Mouse (Mus musculus) brain, embryonic 14.5 days (tissue): Measurements from ENCODE around the gene Abhd16a.

ENCODE experiments used
- CTCF ChIP-seq: fragments of 200-500 bp; IDR thresholded peaks from 2 replicates; pipeline ENCODE4 v1.5.1; 2012; ENCODE audit warnings: inconsistent platforms, mild to moderate bottlenecking, moderate library complexity, borderline replicate concordance; ENCODE audit not compliant: insufficient read depth, insufficient read length; ENCODE audit errors: extremely low read depth
- POLR2A ChIP-seq: fragments of 200-500 bp; IDR thresholded peaks from 2 replicates; pipeline ENCODE4 v1.6.1; 2012; ENCODE audit warnings: mild to moderate bottlenecking, inconsistent platforms, borderline replicate concordance; ENCODE audit not compliant: poor library complexity, insufficient read depth, insufficient read length, severe bottlenecking; ENCODE audit errors: extremely low read depth

GRCm38 (mm10) chr17:35146139-35146538, 57.1 kb downstream of the Abhd16a start:
- TF ChIP-seq POLR2A (no peak), CTCF (no peak)
